Mouse (Mus musculus): ENCODE data around the gene Scg5. TPM values are rescaled to one million over a fixed set of nuclear protein-coding genes. Genes with fewer than 3 reads are reported as not detected.

Gene Scg5
- polyA plus RNA-seq, 1 experiment from 2014 or later, result 11.1 TPM

- ATAC-seq (replicated peaks; ENCODE audit: insufficient number of reproducible peaks, low FRiP score, low TSS enrichment, low read depth) (peak; percentile 70), DNase-seq (ENCODE audit: low spot score) (peak; percentile 57)
- WGBS, result under 1% methylated on average over 59 of the region's 64 CpGs
- peak within 1 kb of the TSS; percentile 50 for H3K4me3 ChIP-seq (ENCODE audit: low read depth, low read length)
- H3K27me3 ChIP-seq (ENCODE audit: control insufficient read depth, insufficient read depth, low read length), result peaks cover 13% of the 10 kb centered on the region
- H3K36me3 ChIP-seq (replicated peaks; ENCODE audit: control insufficient read depth, insufficient read depth, low read depth, low read length), result no peaks in the 10 kb centered on the region
- H3K4me2 ChIP-seq (ENCODE audit: low read depth, low read length), result peak within 1 kb of the TSS; percentile 90
- H3K9me3 ChIP-seq (replicated peaks; ENCODE audit: control insufficient read depth, low read length), result no peaks in the 10 kb centered on the region
- H3K4me1 ChIP-seq (ENCODE audit: control insufficient read depth, insufficient read depth, low read length), result peaks cover 7% of the 10 kb centered on the region
- peak within 1 kb of the TSS; percentile 50 for H3K9ac ChIP-seq (replicated peaks; ENCODE audit: low read length)
- no peak within 1 kb of the TSS for H3K27ac ChIP-seq (replicated peaks; ENCODE audit: low read depth, low read length)
Observed at GRCm38 (mm10) chr2:113758311-113759161, 70.4 kb downstream of the Scg5 start, which contains the start of gene Grem1. Grem1 (minus strand) TSS chr2:113758646.

- peaks cover 7% of the 10 kb centered on the region for H3K4me1 ChIP-seq (ENCODE audit: control insufficient read depth, insufficient read depth, low read length)
- H3K36me3 ChIP-seq (replicated peaks; ENCODE audit: control insufficient read depth, insufficient read depth, low read depth, low read length), result no peaks in the 10 kb centered on the region
- no peaks in the 10 kb centered on the region for H3K9me3 ChIP-seq (replicated peaks; ENCODE audit: control insufficient read depth, low read length)
- H3K27me3 ChIP-seq (ENCODE audit: control insufficient read depth, insufficient read depth, low read length), result peaks cover 13% of the 10 kb centered on the region
- peak overlapping the region; percentile 50 for H3K4me3 ChIP-seq (ENCODE audit: low read depth, low read length)
- DNase-seq (ENCODE audit: low spot score), result peak; percentile 56
- peak overlapping the region; percentile 90 for H3K4me2 ChIP-seq (ENCODE audit: low read depth, low read length)
- ATAC-seq (replicated peaks; ENCODE audit: insufficient number of reproducible peaks, low FRiP score, low TSS enrichment, low read depth), result peak; percentile 63
- under 1% methylated on average over 47 of the region's 47 CpGs for WGBS
- no peak overlapping the region for H3K27ac ChIP-seq (replicated peaks; ENCODE audit: low read depth, low read length)
- peak overlapping the region; percentile 50 for H3K9ac ChIP-seq (replicated peaks; ENCODE audit: low read length)
Observed at GRCm38 (mm10) chr2:113757525-113758310, 71.2 kb downstream of the Scg5 start.

GRCm38 (mm10) chr2:113756924-113757524 lies 71.9 kb downstream of the Scg5 start:
- Histone ChIP-seq H3K9ac (replicated peaks; ENCODE audit: low read length) (peak overlapping the region; percentile 50), H3K4me3 (ENCODE audit: low read depth, low read length) (peak overlapping the region; percentile 50), H3K27ac (replicated peaks; ENCODE audit: low read depth, low read length) (no peak overlapping the region), H3K9me3 (replicated peaks; ENCODE audit: control insufficient read depth, low read length) (no peaks in the 10 kb centered on the region), H3K4me2 (ENCODE audit: low read depth, low read length) (peak overlapping the region; percentile 90), H3K4me1 (ENCODE audit: control insufficient read depth, insufficient read depth, low read length) (peaks cover 7% of the 10 kb centered on the region), H3K36me3 (replicated peaks; ENCODE audit: control insufficient read depth, insufficient read depth, low read depth, low read length) (no peaks in the 10 kb centered on the region), H3K27me3 (ENCODE audit: control insufficient read depth, insufficient read depth, low read length) (peaks cover 13% of the 10 kb centered on the region)
- ATAC-seq (replicated peaks; ENCODE audit: insufficient number of reproducible peaks, low FRiP score, low TSS enrichment, low read depth) (no peak), DNase-seq (ENCODE audit: low spot score) (peak; percentile 37)
- under 1% methylated on average over 12 of the region's 12 CpGs for WGBS

GRCm38 (mm10) chr2:113749721-113750120 lies 79.2 kb downstream of the Scg5 start:
- Histone ChIP-seq H3K4me3 (ENCODE audit: low read depth, low read length) (no peak overlapping the region), H3K9me3 (replicated peaks; ENCODE audit: control insufficient read depth, low read length) (no peaks in the 10 kb centered on the region), H3K4me1 (ENCODE audit: control insufficient read depth, insufficient read depth, low read length) (no peaks in the 10 kb centered on the region), H3K9ac (replicated peaks; ENCODE audit: low read length) (no peak overlapping the region), H3K4me2 (ENCODE audit: low read depth, low read length) (no peak overlapping the region), H3K27ac (replicated peaks; ENCODE audit: low read depth, low read length) (no peak overlapping the region), H3K36me3 (replicated peaks; ENCODE audit: control insufficient read depth, insufficient read depth, low read depth, low read length) (no peaks in the 10 kb centered on the region), H3K27me3 (ENCODE audit: control insufficient read depth, insufficient read depth, low read length) (no peaks in the 10 kb centered on the region)
- DNase-seq (ENCODE audit: low spot score) (no peak), ATAC-seq (replicated peaks; ENCODE audit: insufficient number of reproducible peaks, low FRiP score, low TSS enrichment, low read depth) (no peak)
- WGBS, result 85% methylated on average over 12 of the region's 12 CpGs

GRCm38 (mm10) chr2:113749309-113749708 lies 79.6 kb downstream of the Scg5 start:
- Histone ChIP-seq H3K27ac (replicated peaks; ENCODE audit: low read depth, low read length) (no peak overlapping the region), H3K27me3 (ENCODE audit: control insufficient read depth, insufficient read depth, low read length) (no peaks in the 10 kb centered on the region), H3K36me3 (replicated peaks; ENCODE audit: control insufficient read depth, insufficient read depth, low read depth, low read length) (no peaks in the 10 kb centered on the region), H3K9ac (replicated peaks; ENCODE audit: low read length) (no peak overlapping the region), H3K4me3 (ENCODE audit: low read depth, low read length) (no peak overlapping the region), H3K4me1 (ENCODE audit: control insufficient read depth, insufficient read depth, low read length) (no peaks in the 10 kb centered on the region), H3K9me3 (replicated peaks; ENCODE audit: control insufficient read depth, low read length) (no peaks in the 10 kb centered on the region), H3K4me2 (ENCODE audit: low read depth, low read length) (no peak overlapping the region)
- no peak for DNase-seq (ENCODE audit: low spot score)
- WGBS, result 90% methylated on average over 9 of the region's 9 CpGs
- ATAC-seq (replicated peaks; ENCODE audit: insufficient number of reproducible peaks, low FRiP score, low TSS enrichment, low read depth), result no peak

- 87% methylated on average over 3 of the region's 3 CpGs for WGBS
- no peak for ATAC-seq (replicated peaks; ENCODE audit: insufficient number of reproducible peaks, low FRiP score, low TSS enrichment, low read depth)
- no peaks in the 10 kb centered on the region for H3K27me3 ChIP-seq (ENCODE audit: control insufficient read depth, insufficient read depth, low read length)
- no peaks in the 10 kb centered on the region for H3K9me3 ChIP-seq (replicated peaks; ENCODE audit: control insufficient read depth, low read length)
- H3K4me1 ChIP-seq (ENCODE audit: control insufficient read depth, insufficient read depth, low read length), result no peaks in the 10 kb centered on the region
- no peak for DNase-seq (ENCODE audit: low spot score)
- H3K27ac ChIP-seq (replicated peaks; ENCODE audit: low read depth, low read length), result no peak overlapping the region
- H3K36me3 ChIP-seq (replicated peaks; ENCODE audit: control insufficient read depth, insufficient read depth, low read depth, low read length), result no peaks in the 10 kb centered on the region
- no peak overlapping the region for H3K4me3 ChIP-seq (ENCODE audit: low read depth, low read length)
- no peak overlapping the region for H3K4me2 ChIP-seq (ENCODE audit: low read depth, low read length)
- H3K9ac ChIP-seq (replicated peaks; ENCODE audit: low read length), result no peak overlapping the region
Observed at GRCm38 (mm10) chr2:113728581-113728980, 100.3 kb downstream of the Scg5 start.

All from embryonic facial prominence, embryonic 11.5 days (tissue).